Mouse (Mus musculus) megakaryocyte, embryonic 14.5 days (primary cell): ENCODE measurements around the gene Men1.

Experiments
- FLI1 ChIP-seq: IDR thresholded peaks from 2 replicates; pipeline ENCODE4 v1.6.1; 2012; ENCODE audit warnings: low read length, inconsistent platforms, mixed read lengths
- GATA1 ChIP-seq: IDR thresholded peaks from 3 replicates; pipeline ENCODE4 v1.6.1; 2012; ENCODE audit warnings: mixed read lengths, low read length, inconsistent platforms, borderline replicate concordance

DNA sequence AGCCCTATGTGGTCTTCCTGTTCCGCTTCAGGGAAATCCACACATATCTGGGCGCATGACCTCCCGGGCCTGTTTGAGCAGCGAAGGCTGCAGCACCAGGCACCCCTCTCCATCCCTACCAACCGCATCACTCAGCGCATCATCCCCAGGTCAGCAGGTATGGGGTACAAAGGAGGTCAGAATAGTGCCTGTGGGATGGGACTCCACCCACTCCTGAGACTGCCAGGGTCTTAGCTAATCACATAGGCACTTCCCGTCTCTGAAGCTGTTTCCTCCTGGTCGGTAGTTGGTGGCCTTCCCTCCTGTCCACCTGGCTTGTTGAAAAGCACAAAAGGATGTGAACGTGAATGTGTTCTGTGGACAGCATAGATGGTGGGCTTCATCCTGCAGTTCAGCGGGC, 11.9 kb downstream of the Men1 start:
- TF ChIP-seq GATA1 (no peak), FLI1 (no peak)
